Mouse (Mus musculus): ENCODE data around the gene Gpld1.
"Not testable (repeated sequence)": the region's sequence is repeated elsewhere in the genome, so short reads cannot be mapped to it uniquely, and the experiment has no call there.

Gene Gpld1

GRCm38 (mm10) chr13:24948870-24949269 lies 5.9 kb downstream of the Gpld1 start:
- DNase-seq = no peak

DNA sequence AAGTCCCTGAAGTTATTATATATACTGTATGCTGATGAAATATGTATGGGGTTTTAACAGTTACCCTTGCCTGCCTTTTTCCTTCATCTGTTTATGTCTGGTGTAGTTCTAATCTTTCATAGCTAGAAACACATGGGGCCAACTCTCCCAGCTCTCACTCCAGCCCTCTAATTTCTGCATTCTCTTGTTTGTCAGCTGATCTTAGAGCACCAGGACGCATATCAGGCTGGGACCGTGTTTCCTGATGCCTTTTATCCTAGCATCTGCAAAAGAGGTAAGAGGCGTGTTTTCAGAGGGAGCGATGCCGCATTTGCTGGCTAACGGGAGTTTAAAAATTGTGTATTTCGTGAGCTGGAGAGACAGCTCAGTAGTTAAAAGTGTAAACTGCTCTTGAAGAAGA lies 9.7 kb downstream of the Gpld1 start:
- no peak for DNase-seq

DNA sequence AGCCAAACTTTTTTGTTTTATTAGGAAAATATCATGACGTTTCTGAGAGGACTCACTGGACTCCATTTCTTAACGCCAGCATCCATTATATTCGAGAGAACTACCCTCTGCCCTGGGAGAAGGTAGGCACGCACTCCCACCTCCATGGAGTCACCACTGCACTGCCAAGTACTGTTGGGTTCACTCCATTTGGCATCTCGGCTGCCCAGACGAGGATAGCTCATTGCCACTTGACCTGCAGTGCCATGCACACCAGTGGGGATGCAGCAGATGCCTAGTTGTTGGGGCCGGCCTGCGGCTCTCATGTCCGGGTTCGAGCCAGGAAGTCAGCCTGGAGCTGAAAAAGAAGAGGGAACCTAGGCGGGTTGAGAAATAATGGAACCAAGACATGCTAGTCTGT lies 12.1 kb downstream of the Gpld1 start:
- no peak for DNase-seq

DNA sequence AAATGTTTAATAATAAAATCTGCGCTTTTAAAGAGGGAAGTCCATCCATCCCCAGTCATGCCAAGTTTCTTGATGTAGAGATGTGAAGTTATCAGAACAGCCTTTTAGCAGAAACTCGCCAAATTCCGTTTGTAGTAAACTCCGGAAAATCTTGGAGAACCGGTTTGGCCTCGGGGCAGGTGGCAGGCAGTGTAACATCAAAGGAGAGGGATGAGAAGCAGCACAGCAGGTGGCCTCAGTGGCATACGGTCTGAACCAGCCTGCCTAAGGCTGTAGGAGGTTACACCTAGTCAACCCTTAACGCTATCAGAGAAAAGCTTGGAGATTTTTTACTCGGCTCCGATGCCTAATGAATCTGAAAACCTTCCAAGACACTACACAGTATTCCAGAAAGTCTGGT lies 12.5 kb downstream of the Gpld1 start:
- peak in 1 of 2 experiments; percentile 24 for DNase-seq

DNA sequence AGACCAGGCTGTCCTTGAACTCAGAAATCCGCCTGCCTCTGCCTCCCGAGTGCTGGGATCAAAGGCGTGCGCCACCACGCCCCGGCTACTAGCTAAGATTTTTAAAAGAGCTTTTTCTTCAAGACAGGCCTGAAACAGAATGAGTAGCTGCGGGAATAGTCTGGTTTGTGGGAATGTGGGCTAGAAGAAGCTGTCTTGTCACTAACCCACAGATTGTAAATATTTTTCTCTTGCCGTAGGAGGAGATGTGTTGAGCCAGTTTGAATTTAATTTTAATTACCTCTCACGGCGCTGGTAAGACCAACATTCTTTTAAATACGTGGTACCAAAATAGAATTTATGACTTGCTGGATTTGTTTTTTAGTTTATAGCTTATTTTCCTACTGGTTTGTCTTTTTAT lies 15.7 kb downstream of the Gpld1 start:
- DNase-seq = no peak

- DNase-seq = no peak
Measured at GRCm38 (mm10) chr13:24960084-24960483, 17.1 kb downstream of the Gpld1 start.

DNA sequence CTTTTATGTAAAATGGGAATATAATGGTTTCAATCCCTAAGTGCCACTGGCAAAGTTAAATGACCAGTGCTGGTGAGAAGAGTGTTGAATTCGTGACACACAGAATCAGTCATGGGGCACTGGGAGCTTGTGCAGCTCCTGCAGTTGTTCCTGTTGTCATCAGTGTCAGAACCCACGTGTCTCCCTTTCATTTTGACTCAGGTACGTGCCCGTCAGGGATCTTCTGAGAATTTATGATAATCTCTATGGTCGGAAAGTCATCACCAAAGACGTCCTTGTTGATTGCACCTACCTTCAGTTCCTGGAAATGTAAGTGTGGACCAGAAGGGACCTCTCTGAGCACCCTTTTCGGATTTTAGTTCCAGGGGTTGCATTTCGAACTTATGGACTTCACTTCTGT lies 19.2 kb downstream of the Gpld1 start:
- DNase-seq = no peak

DNA sequence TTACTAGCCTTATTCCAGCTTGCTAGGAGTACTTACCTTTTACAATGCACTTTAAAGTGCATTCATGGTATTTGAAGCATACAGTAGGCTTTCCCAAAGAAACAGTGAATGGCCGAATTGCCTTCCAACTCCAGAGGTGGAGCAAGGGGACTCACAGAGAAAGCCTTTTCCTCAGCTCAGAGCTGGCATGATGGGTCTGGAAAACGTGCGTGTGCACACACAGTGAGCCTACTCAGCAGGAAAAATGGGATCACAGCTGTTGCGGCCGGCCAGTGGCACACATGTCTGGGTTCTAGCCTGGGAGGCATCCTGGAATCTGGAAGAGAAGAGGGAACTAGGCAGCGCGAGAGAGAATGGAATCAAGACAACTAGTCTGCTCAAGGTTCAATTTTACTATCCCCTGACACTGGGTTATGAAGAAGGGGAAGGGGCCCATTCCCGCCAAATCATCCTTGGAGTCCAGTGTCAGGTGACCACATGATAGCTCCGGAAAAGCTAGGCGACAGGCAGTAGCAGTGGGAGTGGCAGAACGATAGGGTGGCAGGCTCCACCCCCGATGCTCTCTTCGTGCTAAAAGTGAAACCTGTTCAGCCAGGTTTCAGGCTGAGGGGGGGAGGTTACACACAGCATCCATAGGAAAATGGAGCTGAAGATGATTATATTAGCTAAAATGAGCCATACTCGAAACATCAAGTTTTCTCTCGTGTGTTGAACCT lies 22.3 kb downstream of the Gpld1 start:
- peak in 1 of 2 experiments; percentile 17 for DNase-seq

DNA sequence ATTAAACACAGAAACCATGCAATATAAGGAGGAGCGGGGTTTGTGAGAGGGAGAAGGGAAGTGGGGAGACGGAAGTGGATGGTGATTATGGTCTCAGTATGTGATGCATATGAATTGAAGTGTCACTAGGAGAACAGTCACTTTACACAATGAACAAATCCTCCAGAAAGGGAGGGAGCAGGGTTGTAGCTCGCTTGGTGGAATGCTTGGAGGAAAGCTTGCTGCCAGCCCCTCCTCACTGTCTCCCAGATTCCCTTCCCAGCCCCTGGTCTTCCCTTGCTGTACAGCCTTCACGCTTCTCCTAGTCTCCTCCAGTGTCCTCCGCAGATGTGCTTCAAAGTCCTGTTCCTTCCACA lies 22.9 kb downstream of the Gpld1 start:
- DNase-seq = no peak

DNA sequence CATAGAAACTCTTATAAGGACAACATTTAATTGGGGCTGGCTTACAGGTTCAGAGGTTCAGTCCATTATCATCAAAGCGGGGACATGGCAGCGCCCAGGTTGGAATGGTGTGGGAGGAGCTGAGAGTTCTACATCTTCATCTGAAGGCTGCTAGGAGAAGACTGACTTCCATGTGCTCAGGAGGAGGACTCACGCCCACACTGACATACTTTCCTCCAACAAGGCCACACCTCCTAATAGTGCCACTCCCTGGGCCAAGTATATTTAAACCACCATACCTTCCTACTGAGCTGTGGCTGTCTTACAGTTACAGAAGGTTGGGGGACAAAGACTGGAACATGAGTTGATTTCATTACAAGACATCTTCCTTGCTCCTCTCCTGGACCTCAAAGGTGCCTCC lies 28.8 kb downstream of the Gpld1 start:
- not testable (repeated sequence) for DNase-seq

DNA sequence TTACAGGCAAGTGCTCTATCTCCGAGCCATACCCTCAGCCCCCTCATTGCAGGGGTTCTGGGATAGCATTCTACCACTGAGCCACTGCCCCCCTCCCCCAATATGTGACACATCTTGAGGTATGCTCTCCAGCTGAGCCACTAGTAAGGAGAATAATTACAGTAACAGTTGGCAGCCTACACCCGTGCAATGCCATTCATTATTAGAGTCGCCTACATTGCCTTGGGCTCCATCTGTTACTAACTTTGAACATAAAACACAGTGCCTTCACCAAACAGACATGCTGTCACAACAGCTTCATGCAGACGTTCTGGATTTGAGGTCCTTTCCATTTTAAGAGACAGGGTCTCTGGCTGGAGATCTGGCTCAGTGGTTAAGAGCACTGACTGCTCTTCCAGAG lies 33.4 kb downstream of the Gpld1 start:
- DNase-seq = no peak

- DNase-seq = no peak
Measured at GRCm38 (mm10) chr13:24977820-24978342, 34.9 kb downstream of the Gpld1 start.

DNA sequence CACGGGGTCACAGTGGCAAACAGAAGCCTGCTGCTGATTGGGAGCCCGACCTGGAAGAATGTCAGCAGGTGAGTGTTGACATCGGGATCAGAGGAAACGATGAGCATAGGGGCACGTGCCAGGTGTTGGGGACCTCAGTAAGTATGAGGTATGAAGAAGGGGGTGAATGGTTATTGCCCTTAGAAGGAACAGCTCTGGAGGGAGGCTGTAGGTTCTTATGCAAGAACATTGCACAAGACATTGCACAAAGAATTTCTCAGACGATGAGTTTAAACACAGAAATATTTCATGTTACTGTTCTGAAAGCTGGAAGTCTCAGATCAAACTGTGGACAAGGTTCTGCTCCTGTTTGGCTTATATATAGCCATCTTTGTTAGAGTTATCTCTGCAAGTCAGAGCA lies 38.1 kb downstream of the Gpld1 start:
- no peak for DNase-seq

GRCm38 (mm10) chr13:24985435-24985834 lies 42.5 kb downstream of the Gpld1 start:
- no peak for DNase-seq

- DNase-seq = peak; percentile 63 to 64
Measured at GRCm38 (mm10) chr13:24988391-24988790, 45.4 kb downstream of the Gpld1 start.

DNA sequence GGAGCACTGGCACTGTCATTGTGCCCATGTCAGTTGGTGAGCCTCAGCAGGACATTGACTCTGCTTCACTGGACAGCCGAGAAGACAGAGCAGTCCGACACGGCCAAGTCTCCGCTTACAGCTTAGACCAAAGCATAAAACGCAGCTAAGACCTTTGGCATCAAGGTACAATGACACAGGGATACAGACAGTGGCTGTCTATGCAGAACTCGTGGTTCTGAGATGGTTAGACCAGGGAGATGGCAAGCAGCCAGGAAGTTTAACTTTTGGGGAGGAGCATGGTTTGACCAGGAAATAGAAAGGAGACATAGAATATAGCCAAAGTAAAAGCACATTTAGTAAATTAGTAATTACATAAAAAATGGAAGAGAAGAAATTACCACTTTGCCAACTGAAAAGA lies 46.1 kb downstream of the Gpld1 start:
- DNase-seq = no peak

DNA sequence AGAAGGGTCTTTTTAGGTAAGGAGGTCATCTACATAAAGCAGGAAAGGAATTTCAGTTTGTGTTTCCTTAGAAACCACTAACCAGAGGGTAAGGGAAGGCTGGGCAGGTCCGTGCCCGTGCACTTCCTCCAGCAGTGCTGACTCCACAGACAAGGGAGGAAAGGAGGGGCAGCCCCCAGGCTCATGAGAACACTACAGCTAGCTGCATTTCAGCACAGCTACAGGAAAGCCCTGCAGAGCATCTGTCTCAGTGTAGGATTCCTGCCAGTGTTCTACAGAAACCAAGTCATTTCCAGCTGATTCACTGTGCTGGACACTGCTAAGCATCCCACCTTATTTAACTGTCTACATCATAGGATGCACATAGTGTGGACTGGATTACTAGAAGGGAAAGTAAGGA lies 50.2 kb downstream of the Gpld1 start:
- no peak for DNase-seq

- no peak for DNase-seq
Measured at GRCm38 (mm10) chr13:24999538-24999937, 56.6 kb downstream of the Gpld1 start.

- DNase-seq = no peak
Measured at GRCm38 (mm10) chr13:25002965-25003364, 60.0 kb downstream of the Gpld1 start.

DNA sequence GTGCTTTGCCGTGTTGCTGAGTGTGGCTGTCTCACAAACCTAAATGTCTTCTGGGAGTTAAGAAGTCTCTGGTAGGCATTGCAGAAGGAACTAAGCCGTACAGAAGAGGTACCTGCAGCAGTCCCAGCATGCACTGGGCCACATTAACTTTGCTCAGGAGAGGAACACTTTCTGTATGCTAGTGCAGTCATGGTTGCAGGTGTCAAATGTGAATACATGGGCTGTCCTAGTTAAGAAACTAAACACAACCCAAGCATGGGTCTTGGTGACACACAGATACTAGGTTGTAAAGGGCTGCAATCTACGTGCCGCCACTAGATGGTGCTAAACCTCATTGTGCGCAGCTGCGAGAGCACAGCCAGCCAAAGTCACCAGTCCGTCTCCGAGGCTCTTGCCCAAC lies 64.2 kb downstream of the Gpld1 start:
- DNase-seq = peak; percentile 58 to 60

DNA sequence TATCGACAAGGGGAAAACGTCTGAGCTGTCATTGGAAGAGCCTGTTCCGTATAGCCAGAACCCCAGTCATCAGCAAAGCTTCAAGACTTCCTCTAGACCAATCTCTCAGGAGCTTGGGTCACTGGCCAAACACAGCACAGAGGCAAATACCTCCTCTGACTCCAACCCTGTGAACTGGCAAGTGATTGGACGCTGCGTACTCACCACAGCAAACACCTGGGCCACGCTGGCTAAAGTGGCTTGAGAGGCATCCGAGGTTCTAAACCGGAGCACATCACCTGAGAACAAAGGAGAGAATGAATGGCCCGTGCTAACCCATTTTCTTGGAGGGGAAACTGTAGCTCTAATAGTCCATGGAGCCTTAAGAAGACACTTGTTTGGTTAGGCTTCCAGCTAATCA lies 75.4 kb downstream of the Gpld1 start:
- no peak for DNase-seq

DNA sequence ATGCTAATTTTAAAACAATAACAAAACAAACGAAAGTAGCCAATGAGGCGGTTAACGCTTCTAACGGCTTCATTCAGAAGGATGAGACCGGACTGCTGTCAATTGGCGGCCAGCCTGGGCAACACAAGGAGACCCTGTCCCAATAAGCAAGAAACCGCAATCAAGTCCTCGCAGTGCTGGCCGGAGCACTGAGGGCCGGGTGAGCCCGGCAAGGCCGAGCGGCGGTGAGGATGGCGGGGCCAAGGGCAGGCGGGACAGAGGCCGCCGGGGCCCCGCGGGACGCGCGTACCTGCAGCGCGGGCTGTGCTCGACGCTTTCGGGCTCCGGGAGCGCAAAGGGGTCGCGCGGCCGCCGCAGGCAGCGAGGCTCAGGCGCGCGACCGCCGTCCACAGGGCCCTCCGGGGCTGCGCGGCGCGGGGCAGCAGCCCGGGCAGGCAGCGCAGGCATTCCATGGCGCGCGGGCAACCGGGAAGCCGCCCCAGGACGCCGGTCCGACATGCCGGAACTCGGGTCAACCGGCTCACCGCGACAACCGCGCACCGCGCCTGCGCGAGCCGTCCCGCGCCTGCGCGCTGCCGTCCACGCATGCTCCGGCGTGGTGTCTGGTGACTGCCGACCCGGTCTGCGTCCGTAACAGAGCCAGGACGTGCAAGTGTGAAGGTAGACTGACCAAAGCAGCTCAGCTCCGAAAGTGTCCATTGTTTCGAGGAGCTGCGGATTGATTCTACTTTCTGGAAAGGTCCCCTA lies 77.0 kb downstream of the Gpld1 start, which contains the start of gene Mrs2:
Gene Mrs2, minus strand, starts transcription at position 587 of the 747 bp plus-strand sequence.
- peak; percentile 89 to 91 for DNase-seq

DNA sequence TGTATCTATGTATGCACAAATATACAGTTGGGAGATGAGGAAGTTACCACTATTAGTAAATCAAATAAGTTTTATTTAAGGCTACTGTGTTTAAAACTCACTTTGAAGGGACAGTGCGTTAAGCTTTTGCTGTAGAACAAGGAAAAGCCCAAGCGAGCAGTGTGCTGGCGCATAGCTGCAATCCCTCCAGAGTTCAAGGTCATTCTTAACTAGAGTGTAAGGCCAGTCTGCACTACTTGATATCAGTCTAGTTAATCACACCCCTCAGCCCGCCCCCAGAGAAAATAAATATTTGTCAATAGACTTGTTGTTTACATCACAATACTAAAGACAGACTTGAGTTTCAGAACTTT lies 77.6 kb downstream of the Gpld1 start:
- DNase-seq = no peak

DNA sequence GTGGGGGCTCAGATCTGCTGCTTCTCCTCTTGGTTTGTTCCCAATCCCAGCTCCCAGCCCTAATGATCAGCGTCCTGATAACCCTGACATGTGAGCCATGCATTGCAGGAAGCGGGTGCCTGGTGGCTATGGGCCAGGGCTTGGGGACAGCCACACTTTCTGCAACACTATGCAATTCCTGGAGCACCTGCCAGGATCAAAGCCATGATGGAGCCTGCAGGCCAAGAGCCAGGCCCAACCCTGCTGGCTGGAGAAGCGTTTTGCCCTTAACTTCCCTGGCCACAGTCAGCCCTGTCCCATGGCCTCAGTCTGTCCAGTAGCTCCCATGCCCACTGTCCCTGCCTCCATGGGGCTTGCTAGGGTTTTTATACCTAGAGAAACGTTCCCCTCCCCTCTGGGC lies 79.4 kb downstream of the Gpld1 start:
- DNase-seq = no peak

Data from cerebellum, postnatal 36 days (tissue).